Mouse (Mus musculus): Measurements from ENCODE around the gene Ccpg1.

DNA sequence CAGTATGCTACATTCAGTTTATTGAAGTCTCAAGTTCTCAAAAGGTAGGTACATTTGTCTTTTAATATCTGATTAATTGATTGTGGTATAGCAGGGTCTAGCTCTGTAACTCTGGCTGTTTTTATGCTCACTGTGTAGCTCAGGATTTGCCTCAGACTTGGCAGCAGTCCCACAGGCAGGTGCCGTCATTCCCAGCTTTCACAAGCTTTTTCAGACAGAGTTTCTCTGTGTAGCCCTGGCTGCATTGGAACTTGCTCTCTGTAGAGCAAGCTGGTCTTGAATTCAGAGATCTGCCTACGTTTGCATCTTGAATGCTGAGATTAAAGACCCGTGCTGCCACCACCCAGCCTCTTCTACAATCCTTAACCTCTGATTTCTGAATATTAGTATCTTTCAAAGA is 16.9 kb downstream of the Ccpg1 start:
- TF ChIP-seq GATA1 (IDR thresholded peaks at IDR 0.05; ENCODE audit: low read length) (no peak), TAL1 (IDR thresholded peaks at IDR 0.05; ENCODE audit: low read length) (no peak)
